Mouse (Mus musculus) left cerebral cortex, postnatal 4 days (tissue): ENCODE results near the gene Carm1. TPM values are rescaled to one million over a fixed set of nuclear protein-coding genes. Genes with fewer than 3 reads are reported as not detected.
"Not testable (repeated sequence)": the region's sequence is repeated elsewhere in the genome, so short reads cannot be mapped to it uniquely, and the experiment has no call there.

Experiments
- DNase-seq: peaks from one replicate; pipeline ENCODE4 v3.0.0-alpha.2; 2022
- intact Hi-C: fragments of 180-260 bp; cut with DNase I; formaldehyde crosslinking; loops from one replicate; pipeline ENCODE4 v1.15.1; 2025
- total RNA-seq, 2 experiments: library from RNA; stranded (reverse); gene quantifications; 2 replicates each; pipeline ENCODE4 v1.2.3; 2021

Carm1 gene
- total RNA-seq, 2 experiments from 2014 or later = 108 to 124 TPM

GRCm38 (mm10) chr9:21536501-21536900 is 10.2 kb upstream of the Carm1 start:
- intact Hi-C loops = no loop called here
- DNase-seq = no peak

GRCm38 (mm10) chr9:21537009-21537408 is 9.7 kb upstream of the Carm1 start:
- intact Hi-C loops = no loop called here
- DNase-seq = no peak

- DNase-seq = no peak
- intact Hi-C loops = no loop called here
Measured at GRCm38 (mm10) chr9:21539981-21540753, 6.5 kb upstream of the Carm1 start.

- intact Hi-C loops = not testable (repeated sequence)
Measured at GRCm38 (mm10) chr9:21542001-21542400, 4.7 kb upstream of the Carm1 start.

GRCm38 (mm10) chr9:21545351-21545915 is 1.3 kb upstream of the Carm1 start:
- peak; percentile 6 for DNase-seq
- intact Hi-C loops = no loop called here

More at GRCm38 (mm10) chr9:21542001-21542400, 4.7 kb upstream of the Carm1 start:
- not testable (repeated sequence) for DNase-seq

GRCm38 (mm10) chr9:21545916-21546788 is 542 bp upstream of the Carm1 start:
- peak; percentile 100 for DNase-seq
- intact Hi-C loops = no loop called here

GRCm38 (mm10) chr9:21547075-21547941 is 614 bp downstream of the Carm1 start:
- DNase-seq = peak; percentile 40
- intact Hi-C loops = no loop called here

- DNase-seq = no peak
- intact Hi-C loops = no loop called here
Measured at GRCm38 (mm10) chr9:21551049-21551448, 4.4 kb downstream of the Carm1 start.

- intact Hi-C loops = no loop called here
- no peak for DNase-seq
Measured at GRCm38 (mm10) chr9:21553607-21554273, 7.0 kb downstream of the Carm1 start.

- DNase-seq = no peak
- intact Hi-C loops = no loop called here
Measured at GRCm38 (mm10) chr9:21555198-21555742, 8.6 kb downstream of the Carm1 start.

GRCm38 (mm10) chr9:21556996-21557395 is 10.3 kb downstream of the Carm1 start:
- intact Hi-C loops = no loop called here
- DNase-seq = no peak

GRCm38 (mm10) chr9:21557556-21557955 is 10.9 kb downstream of the Carm1 start:
- no peak for DNase-seq
- intact Hi-C loops = no loop called here

- no peak for DNase-seq
- intact Hi-C loops = no loop called here
Measured at GRCm38 (mm10) chr9:21558366-21558765, 11.7 kb downstream of the Carm1 start.

GRCm38 (mm10) chr9:21559151-21559550 is 12.5 kb downstream of the Carm1 start:
- no peak for DNase-seq
- intact Hi-C loops = no loop called here

- no peak for DNase-seq
- intact Hi-C loops = no loop called here
Measured at GRCm38 (mm10) chr9:21564420-21564819, 17.7 kb downstream of the Carm1 start.

- intact Hi-C loops = no loop called here
Measured at GRCm38 (mm10) chr9:21565004-21565586, 18.4 kb downstream of the Carm1 start.

GRCm38 (mm10) chr9:21566538-21566937 is 19.8 kb downstream of the Carm1 start:
- intact Hi-C loops = no loop called here
- no peak for DNase-seq

More at GRCm38 (mm10) chr9:21565004-21565586, 18.4 kb downstream of the Carm1 start:
- DNase-seq = no peak

- intact Hi-C loops = no loop called here
- no peak for DNase-seq
Measured at GRCm38 (mm10) chr9:21567051-21567450, 20.4 kb downstream of the Carm1 start.

GRCm38 (mm10) chr9:21568657-21569255 is 22.1 kb downstream of the Carm1 start:
- intact Hi-C loops = no loop called here
- no peak for DNase-seq
